Comparison of ENCODE assay signal across 32 mouse cellular contexts in the genomic region with DNA sequence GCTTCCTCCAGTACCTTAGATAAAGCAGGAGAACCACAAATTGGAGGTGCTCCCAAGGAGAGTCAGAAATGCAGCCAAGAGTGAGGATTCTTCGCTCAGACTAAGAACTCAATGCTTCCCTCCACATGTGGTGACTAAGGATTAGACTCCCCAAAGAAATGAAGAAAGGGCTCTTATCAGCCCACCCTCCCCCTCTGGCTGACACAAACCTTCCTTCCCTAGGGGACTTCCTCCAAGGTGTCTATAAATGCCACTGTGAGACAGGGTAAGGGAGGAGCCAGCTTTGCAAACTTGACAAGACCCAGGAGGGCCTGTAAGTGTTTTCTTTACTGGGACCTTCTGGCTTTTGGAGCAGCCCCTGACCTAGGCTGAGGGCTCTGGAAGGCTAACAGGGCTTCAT. TPM values are rescaled to one million over a fixed set of nuclear protein-coding genes. Genes with fewer than 3 reads are reported as not detected.
DNase-seq lines count a peak whose midpoint lies in the region; ATAC-seq and TF ChIP-seq lines count a peak whose summit lies in the region.
"Had no signal": no experiment of that assay in that cellular context is flagged by ENCODE, and none has a peak within 500 bp of the region (broad histone marks: within the 10 kb centered on the region; RNA-seq: fewer than 3 reads in every experiment).

Prg2 (plus strand) TSS at position 274 of the 400 bp plus-strand sequence.

- H3K9me3 ChIP-seq in heart, embryonic 10.5 days = no peaks in the 10 kb centered on the region
- no peaks in the 10 kb centered on the region for H3K9me3 ChIP-seq in liver, embryonic 14.5 days (ENCODE audit: control insufficient read depth, low read length)
- H3K9me3 ChIP-seq: forebrain, embryonic 15.5 days; heart, embryonic 15.5 days; hindbrain, embryonic 15.5 days; midbrain, embryonic 13.5 days; stomach, embryonic 15.5 days had no signal

- no peak for TF ChIP-seq CTCF in liver, embryonic 14.5 days (IDR thresholded peaks at IDR 0.05; ENCODE audit: low read depth)

- H3K27ac ChIP-seq in heart, embryonic 10.5 days = no peak within 1 kb of the TSS
- H3K27ac ChIP-seq in liver, embryonic 14.5 days = no peak within 1 kb of the TSS
- H3K27ac ChIP-seq: forebrain, embryonic 15.5 days; heart, embryonic 15.5 days; hindbrain, embryonic 15.5 days; kidney, postnatal 0 days; left cerebral cortex, adult 2 months; midbrain, embryonic 13.5 days; stomach, embryonic 15.5 days had no signal

- H3K36me3 ChIP-seq in heart, embryonic 10.5 days = no peaks in the 10 kb centered on the region
- H3K36me3 ChIP-seq in liver, embryonic 14.5 days (replicated peaks; ENCODE audit: control insufficient read depth, insufficient read depth, low read depth) = no peaks in the 10 kb centered on the region
- H3K36me3 ChIP-seq: forebrain, embryonic 15.5 days; heart, embryonic 15.5 days; hindbrain, embryonic 15.5 days; midbrain, embryonic 13.5 days; stomach, embryonic 15.5 days had no signal

- H3K4me1 ChIP-seq in heart, embryonic 10.5 days = peaks cover 4% of the 10 kb centered on the region; the same call in 1 of the 2 replicates
- H3K4me1 ChIP-seq in liver, embryonic 14.5 days (replicated peaks; ENCODE audit: control insufficient read depth in 2 of 2, insufficient read depth in 2 of 2, low read length in 1 of 2) = no peaks in the 10 kb centered on the region; a peak in 1 of 4 replicates
- H3K4me1 ChIP-seq: forebrain, embryonic 15.5 days; heart, embryonic 15.5 days; hindbrain, embryonic 15.5 days; midbrain, embryonic 13.5 days; stomach, embryonic 15.5 days had no signal

- H3K27me3 ChIP-seq in heart, embryonic 10.5 days (ENCODE audit: insufficient read depth, poor library complexity, severe bottlenecking) = 0 out of 2 replicates have a peak, but pooled peaks cover 3% of the 10 kb centered on the region
- H3K27me3 ChIP-seq in liver, embryonic 14.5 days (ENCODE audit: control insufficient read depth, insufficient read depth, low read length) = no peaks in the 10 kb centered on the region
- H3K27me3 ChIP-seq: forebrain, embryonic 15.5 days; heart, embryonic 15.5 days; hindbrain, embryonic 15.5 days; midbrain, embryonic 13.5 days; stomach, embryonic 15.5 days had no signal

- ATAC-seq in erythroid progenitor cell, adult 5-6 weeks (replicated peaks; ENCODE audit: low FRiP score, poor library complexity, severe bottlenecking) = no peak
- no peak for ATAC-seq in liver, embryonic 14.5 days (ENCODE audit: insufficient read depth)
- ATAC-seq in megakaryocyte-erythroid progenitor cell, adult 5-6 weeks (replicated peaks; ENCODE audit: low FRiP score, low TSS enrichment, poor library complexity, severe bottlenecking) = peak; percentile 70
- ATAC-seq: forebrain, embryonic 15.5 days; lung, postnatal 0 days; midbrain, embryonic 13.5 days; Patski had no signal

- no peak within 1 kb of the TSS for H3K9ac ChIP-seq in liver, embryonic 14.5 days (replicated peaks)
- H3K9ac ChIP-seq: forebrain, embryonic 15.5 days; heart, embryonic 15.5 days; hindbrain, embryonic 15.5 days; midbrain, embryonic 13.5 days; stomach, embryonic 15.5 days had no signal

- no peak within 1 kb of the TSS for H3K4me3 ChIP-seq in heart, embryonic 10.5 days
- no peak within 1 kb of the TSS for H3K4me3 ChIP-seq in liver, embryonic 14.5 days (ENCODE audit: insufficient read depth in 1 of 2, low read depth in 2 of 2, low read length in 2 of 2)
- H3K4me3 ChIP-seq: forebrain, embryonic 15.5 days; heart, embryonic 15.5 days; hindbrain, embryonic 15.5 days; left cerebral cortex, adult 2 months; midbrain, embryonic 13.5 days; stomach, embryonic 15.5 days had no signal

- TF ChIP-seq EP300 in liver, embryonic 14.5 days (IDR thresholded peaks at IDR 0.05; ENCODE audit: low read depth) = no peak

- DNase-seq in heart, adult 11 months = peak; percentile 76
- no peak for DNase-seq in heart, embryonic 10.5 days (ENCODE audit: low spot score)
- DNase-seq in liver, embryonic 14.5 days (ENCODE audit: low read depth in 3 of 3, low spot score in 3 of 3) = no peak
- no peak for DNase-seq in urinary bladder, postnatal 25 days (ENCODE audit: low spot score)
- no peak for DNase-seq in adipocyte (ENCODE audit: low spot score)
- DNase-seq in thymus, postnatal 36 days = no peak
- DNase-seq: adrenal gland, adult 8-10 months; cerebellum, adult 8-10 months; cerebellum, postnatal 36 days; gastrocnemius, postnatal 14 days; heart, postnatal 36 days; kidney, adult 2 months; retina, postnatal 1 day; thymus, adult 18-20 months; thymus, postnatal 4 days had no signal

- WGBS in heart, embryonic 10.5 days = 22% methylated on average over 1 of the region's 1 CpGs
- WGBS in liver, embryonic 14.5 days (ENCODE audit: insufficient replicate concordance) = 40% methylated on average over 1 of the region's 1 CpGs

- no peak within 1 kb of the TSS for H3K4me2 ChIP-seq in liver, embryonic 14.5 days (ENCODE audit: low read depth)
- H3K4me2 ChIP-seq: forebrain, embryonic 15.5 days; heart, embryonic 15.5 days; hindbrain, embryonic 15.5 days; midbrain, embryonic 13.5 days; stomach, embryonic 15.5 days had no signal

RNA-seq across cellular contexts. Expression of gene Prg2, which starts in this region (rescaled TPM):
- polyA plus RNA-seq in heart, embryonic 10.5 days (2016; fragmentation: Nextera tagmentation; extraction: Ambion mirVana) = 0.64 TPM in 1 of 2 replicates, not detected in the other
- 91.5 and 93.5 TPM in 2 replicates for total RNA-seq in erythroid progenitor cell, adult 5-6 weeks (2015; ENCODE audit: low replicate concordance)
- total RNA-seq in erythroid progenitor cell, adult 5-6 weeks (2017; ENCODE audit: low replicate concordance) = 123 and 136 TPM in 2 replicates
- 33.3 and 62.4 TPM in 2 replicates for polyA plus RNA-seq in liver, embryonic 14.5 days (2012; rRNA removed)
- polyA plus RNA-seq in liver, embryonic 14.5 days (2014; fragmentation: Nextera tagmentation; extraction: Ambion mirVana) = 17.9 and 21.8 TPM in 2 replicates
- total RNA-seq in megakaryocyte-erythroid progenitor cell, adult 5-6 weeks (2014; fragmentation: Nextera tagmentation) = not detected in 2 replicates
- 0.85 and 3.2 TPM in 2 replicates for total RNA-seq in megakaryocyte-erythroid progenitor cell, adult 5-6 weeks (2017)
- total RNA-seq: adrenal gland, adult 8-10 months; heart, adult 8-10 months; heart, postnatal 36 days; layer of hippocampus, postnatal 10 days; left cerebral cortex, adult 2 months; left cerebral cortex, postnatal 36 days; liver, adult 2 months had no signal
- polyA plus RNA-seq: embryonic facial prominence, embryonic 14.5 days; forebrain, embryonic 15.5 days; intestine, embryonic 14.5 days; kidney, postnatal 0 days; lung, postnatal 0 days; Patski had no signal

Comparison
In these comparisons a context has a peak if more than half of its experiments do, and no peak if none do; other contexts are left out.
1. RNA of gene Prg2 (total RNA-seq): 91.5 to 136 TPM in erythroid progenitor cell, adult 5-6 weeks; 0.85 to 3.2 TPM in megakaryocyte-erythroid progenitor cell, adult 5-6 weeks; every median in the first group is over 10 times any median in the second.
2. RNA of gene Prg2 (polyA plus RNA-seq): 17.9 to 62.4 TPM in liver, embryonic 14.5 days; 0.64 TPM in heart, embryonic 10.5 days; every median in the first group is over 10 times any median in the second.